ENCODE assay signal across 8 mouse cellular contexts in genomic region chr2:31142505-31142904, GRCm38 (mm10). TPM values are rescaled to one million over a fixed set of nuclear protein-coding genes. Genes with fewer than 3 reads are reported as not detected.
A peak's percentile ranks its signal among the peaks of the same experiment; 100 is the strongest.
DNase-seq lines count a peak whose midpoint lies in the region; ATAC-seq and TF ChIP-seq lines count a peak whose summit lies in the region.

No protein-coding gene starts in this region.

- H3K27me3 ChIP-seq in hindbrain, embryonic 11.5 days (ENCODE audit: control insufficient read depth, insufficient read depth, low read length) = peaks cover 4% of the 10 kb centered on the region; the same call in 1 of the 2 replicates

- no peaks in the 10 kb centered on the region for H3K9me3 ChIP-seq in hindbrain, embryonic 11.5 days (ENCODE audit: control insufficient read depth, low read length)

- H3K36me3 ChIP-seq in hindbrain, embryonic 11.5 days (ENCODE audit: control insufficient read depth, insufficient read depth, low read length) = no peaks in the 10 kb centered on the region

- H3K4me2 ChIP-seq in hindbrain, embryonic 11.5 days (replicated peaks; ENCODE audit: low read depth, low read length) = peak overlapping the region; percentile 85

- H3K4me3 ChIP-seq in bone marrow, adult 2 months (replicated peaks; ENCODE audit: control insufficient read depth, low read depth, low read length) = peak overlapping the region; percentile 88
- peak overlapping the region; percentile 90; the same call in 1 of the 2 replicates for H3K4me3 ChIP-seq in hindbrain, embryonic 11.5 days (ENCODE audit: low read depth, low read length)

- peak; percentile 46 for DNase-seq in kidney, adult 9 months
- DNase-seq in kidney, postnatal 14 days = no peak
- no peak for DNase-seq in hindbrain, embryonic 11.5 days (ENCODE audit: low spot score)
- peak; percentile 26 to 38 for DNase-seq in lung, postnatal 4 days
- no peak for DNase-seq in embryo, embryonic 10.5 days (ENCODE audit: low spot score)
- DNase-seq in cerebellum, adult 11-12 months = no peak
- DNase-seq in spleen, postnatal 4 days (ENCODE audit: low spot score in 2 of 2) = no peak

- 17% methylated on average over 3 of the region's 3 CpGs for WGBS in bone marrow, adult 2 months
- whole genome bisulfite sequencing in hindbrain, embryonic 11.5 days = 35% methylated on average over 3 of the region's 3 CpGs

- no peak for TF ChIP-seq POLR2A in bone marrow, adult 2 months (IDR thresholded peaks at IDR 0.05; ENCODE audit: borderline replicate concordance, control insufficient read depth, low read depth, low read length)

- H3K4me1 ChIP-seq in bone marrow, adult 2 months (ENCODE audit: control insufficient read depth, insufficient read depth, low read length) = peaks cover 6% of the 10 kb centered on the region
- H3K4me1 ChIP-seq in hindbrain, embryonic 11.5 days (replicated peaks; ENCODE audit: control insufficient read depth, insufficient read depth, low read length) = 0 out of 2 replicates have a peak, but pooled peaks cover 2% of the 10 kb centered on the region

- peak; percentile 62 for TF ChIP-seq CTCF in bone marrow, adult 2 months (IDR thresholded peaks at IDR 0.05; ENCODE audit: control insufficient read depth, insufficient read depth, low read length)

- no peak overlapping the region for H3K9ac ChIP-seq in hindbrain, embryonic 11.5 days (ENCODE audit: low read depth, low read length)

- H3K27ac ChIP-seq in bone marrow, adult 2 months (ENCODE audit: control insufficient read depth, insufficient read depth, low read depth, low read length, poor library complexity) = peak overlapping the region; percentile 91
- H3K27ac ChIP-seq in hindbrain, embryonic 11.5 days (ENCODE audit: low read depth, low read length) = no peak overlapping the region

- ATAC-seq in hindbrain, embryonic 11.5 days (ENCODE audit: low FRiP score) = no peak

RNA-seq across cellular contexts. Expression of gene Fnbp1, which starts 0.7 kb away (rescaled TPM):
- polyA plus RNA-seq in bone marrow, adult 2 months (2011; ENCODE audit: insufficient read depth, insufficient read length, low replicate concordance, missing spikeins) = 25.6 and 67.8 TPM in 2 replicates
- 13.7 and 14.4 TPM in 2 replicates for polyA plus RNA-seq in hindbrain, embryonic 11.5 days (2014; fragmentation: Nextera tagmentation; extraction: Ambion mirVana)

RNA-seq across cellular contexts. Expression of gene Gpr107, which starts 9.6 kb away (rescaled TPM):
- 21.0 and 27.9 TPM in 2 replicates for polyA plus RNA-seq in bone marrow, adult 2 months (2011; ENCODE audit: insufficient read depth, insufficient read length, low replicate concordance, missing spikeins)
- 25.9 and 35.8 TPM in 2 replicates for polyA plus RNA-seq in hindbrain, embryonic 11.5 days (2014; fragmentation: Nextera tagmentation; extraction: Ambion mirVana)

Comparison
In these comparisons a context has a peak if more than half of its experiments do, and no peak if none do; other contexts are left out.
1. DNase-seq: peak in kidney, adult 9 months (single experiment) and lung, postnatal 4 days (2 of 2); none in kidney, postnatal 14 days (single experiment), hindbrain, embryonic 11.5 days (single experiment), embryo, embryonic 10.5 days (single experiment), cerebellum, adult 11-12 months (single experiment) and spleen, postnatal 4 days (0 of 2).